Mouse (Mus musculus) forebrain, embryonic 11.5 days (tissue): ENCODE data around the gene Pank3. TPM values are rescaled to one million over a fixed set of nuclear protein-coding genes. Genes with fewer than 3 reads are reported as not detected.
"Not testable (repeated sequence)": the region's sequence is repeated elsewhere in the genome, so short reads cannot be mapped to it uniquely, and the experiment has no call there.

Experiments used
- ATAC-seq: fragments of 200-750 bp; cut with Nextera tagmentation; replicated peaks from 2 replicates; pipeline ENCODE4 v1.8.0; 2017; ENCODE audit warnings: moderate TSS enrichment; ENCODE audit not compliant: low FRiP score
- DNase-seq: peaks from one replicate; pipeline ENCODE4 v3.0.0-alpha.2; 2017; ENCODE audit warnings: low spot score
- H3K27ac ChIP-seq: fragments of 300-500 bp; sonication (generic); 2 replicates; pipeline ENCODE4 v1.5.1; 2014; ENCODE audit warnings: low read depth, low read length
- H3K27me3 ChIP-seq: fragments of 300-500 bp; sonication (generic); 2 replicates; pipeline ENCODE4 v1.6.1; 2014; ENCODE audit warnings: mild to moderate bottlenecking, low read length, mixed read lengths; ENCODE audit not compliant: control insufficient read depth, insufficient read depth
- H3K36me3 ChIP-seq: fragments of 300-500 bp; sonication (generic); 2 replicates; pipeline ENCODE4 v1.6.1; 2014; ENCODE audit warnings: mild to moderate bottlenecking, low read length, moderate library complexity, mixed read lengths; ENCODE audit not compliant: control insufficient read depth, insufficient read depth
- H3K4me1 ChIP-seq: fragments of 300-500 bp; sonication (generic); replicated peaks from 2 replicates; pipeline ENCODE4 v1.6.1; 2014; ENCODE audit warnings: low read length, mixed read lengths; ENCODE audit not compliant: control insufficient read depth, insufficient read depth
- H3K4me2 ChIP-seq: fragments of 300-500 bp; sonication (generic); 2 replicates; pipeline ENCODE4 v1.6.1; 2014; ENCODE audit warnings: low read depth, mild to moderate bottlenecking, low read length, moderate library complexity, mixed read lengths; ENCODE audit not compliant: severe bottlenecking
- H3K4me3 ChIP-seq: fragments of 300-500 bp; sonication (generic); 2 replicates; pipeline ENCODE4 v1.5.1; 2014; ENCODE audit warnings: low read depth, low read length
- H3K9ac ChIP-seq: fragments of 300-500 bp; sonication (generic); 2 replicates; pipeline ENCODE4 v1.6.1; 2014; ENCODE audit warnings: low read length
- H3K9me3 ChIP-seq: fragments of 300-500 bp; sonication (generic); 2 replicates; pipeline ENCODE4 v1.6.1; 2016; ENCODE audit warnings: low read length, mixed read lengths; ENCODE audit not compliant: control insufficient read depth
- WGBS: fragments of 180-500 bp; shearing (Covaris S2); extraction: QIAGEN DNeasy Blood & Tissue Kit; methylation state at CpG from one replicate; pipeline ENCODE4 v1.1.7; 2014; 5-methylcytosine and 5-hydroxymethylcytosine counted together
- polyA plus RNA-seq: library from polyadenylated mRNA; unstranded; fragments of >200 nt; fragmentation: Nextera tagmentation; extraction: Ambion mirVana; gene quantifications from 2 replicates; pipeline ENCODE4 v1.2.1, GENCODE M21; 2014

Pank3 gene
- polyA plus RNA-seq, 1 experiment from 2014 or later, result 29.2 TPM

GRCm38 (mm10) chr11:35784002-35784401 lies 14.7 kb downstream of the Pank3 start:
- H3K36me3 ChIP-seq, result peaks cover 30% of the 10 kb centered on the region
- ATAC-seq, result no peak
- no peak overlapping the region for H3K9ac ChIP-seq
- no peak overlapping the region for H3K4me3 ChIP-seq
- no peak overlapping the region for H3K27ac ChIP-seq
- H3K4me2 ChIP-seq, result no peak overlapping the region
- no peaks in the 10 kb centered on the region for H3K9me3 ChIP-seq
- no peaks in the 10 kb centered on the region for H3K27me3 ChIP-seq
- 94% methylated on average over 3 of the region's 3 CpGs for WGBS
- H3K4me1 ChIP-seq, result no peaks in the 10 kb centered on the region
- DNase-seq, result no peak

DNA sequence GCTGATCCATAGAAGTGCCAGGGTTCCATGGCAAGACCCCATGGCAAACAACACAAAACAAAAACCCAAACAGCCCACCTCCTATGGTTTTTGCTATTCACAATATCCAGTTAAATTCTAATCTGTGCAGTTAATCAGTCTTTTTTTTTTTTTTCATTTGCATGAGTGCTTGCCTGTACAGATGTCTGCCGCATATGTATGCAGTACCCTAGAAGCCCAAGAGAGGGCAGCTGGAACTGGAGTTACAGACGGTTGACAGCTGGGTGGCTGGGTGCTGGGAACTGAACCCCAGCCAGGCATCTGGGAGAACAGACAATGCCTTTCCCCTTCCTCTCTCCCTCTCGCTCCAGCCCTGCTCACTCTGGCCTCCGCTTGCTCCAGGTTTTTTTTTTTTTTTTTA lies 15.3 kb downstream of the Pank3 start:
- H3K4me1 ChIP-seq, result no peaks in the 10 kb centered on the region
- ATAC-seq (no peak), DNase-seq (no peak)
- H3K9me3 ChIP-seq, result no peaks in the 10 kb centered on the region
- H3K27me3 ChIP-seq, result no peaks in the 10 kb centered on the region
- H3K4me2 ChIP-seq, result no peak overlapping the region
- no peak overlapping the region for H3K9ac ChIP-seq
- H3K27ac ChIP-seq, result no peak overlapping the region
- H3K36me3 ChIP-seq, result peaks cover 25% of the 10 kb centered on the region
- WGBS, result 95% methylated on average over 4 of the region's 4 CpGs
- H3K4me3 ChIP-seq, result no peak overlapping the region

- no peak overlapping the region for H3K27ac ChIP-seq
- H3K36me3 ChIP-seq, result peaks cover 15% of the 10 kb centered on the region
- no peak overlapping the region for H3K4me3 ChIP-seq
- H3K4me2 ChIP-seq, result no peak overlapping the region
- DNase-seq, result no peak
- 78% methylated on average over 2 of the region's 2 CpGs for WGBS
- H3K9me3 ChIP-seq, result no peaks in the 10 kb centered on the region
- no peak overlapping the region for H3K9ac ChIP-seq
- H3K27me3 ChIP-seq, result no peaks in the 10 kb centered on the region
- ATAC-seq, result no peak
- no peaks in the 10 kb centered on the region for H3K4me1 ChIP-seq
Measured at GRCm38 (mm10) chr11:35788443-35788842, 19.2 kb downstream of the Pank3 start.

DNA sequence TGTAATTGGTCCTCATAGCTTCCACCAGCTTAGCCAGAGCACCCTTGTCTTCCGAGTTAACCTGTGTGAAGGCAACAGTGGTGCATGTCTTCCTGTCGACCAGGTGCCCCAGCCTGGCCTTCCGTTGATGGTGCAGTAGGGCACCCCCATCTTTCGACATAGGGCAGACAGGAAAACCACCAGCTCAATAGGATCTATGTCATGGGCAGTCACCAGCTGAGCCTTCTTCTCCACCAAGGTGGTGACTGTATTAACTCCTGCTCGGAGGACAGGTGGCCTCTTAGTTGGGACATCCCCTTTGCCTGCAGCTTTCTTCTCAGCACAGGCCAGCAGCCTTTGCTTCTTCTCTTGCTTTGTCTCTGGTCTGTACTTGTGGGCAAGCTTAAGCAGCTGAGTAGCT lies 23.5 kb downstream of the Pank3 start:
- peaks cover 14% of the 10 kb centered on the region for H3K27me3 ChIP-seq
- not testable (repeated sequence) for H3K4me2 ChIP-seq, H3K9ac ChIP-seq, H3K27ac ChIP-seq, DNase-seq, H3K4me1 ChIP-seq, H3K36me3 ChIP-seq, H3K4me3 ChIP-seq, ATAC-seq, H3K9me3 ChIP-seq
- 82% methylated on average over 5 of the region's 5 CpGs for WGBS

DNA sequence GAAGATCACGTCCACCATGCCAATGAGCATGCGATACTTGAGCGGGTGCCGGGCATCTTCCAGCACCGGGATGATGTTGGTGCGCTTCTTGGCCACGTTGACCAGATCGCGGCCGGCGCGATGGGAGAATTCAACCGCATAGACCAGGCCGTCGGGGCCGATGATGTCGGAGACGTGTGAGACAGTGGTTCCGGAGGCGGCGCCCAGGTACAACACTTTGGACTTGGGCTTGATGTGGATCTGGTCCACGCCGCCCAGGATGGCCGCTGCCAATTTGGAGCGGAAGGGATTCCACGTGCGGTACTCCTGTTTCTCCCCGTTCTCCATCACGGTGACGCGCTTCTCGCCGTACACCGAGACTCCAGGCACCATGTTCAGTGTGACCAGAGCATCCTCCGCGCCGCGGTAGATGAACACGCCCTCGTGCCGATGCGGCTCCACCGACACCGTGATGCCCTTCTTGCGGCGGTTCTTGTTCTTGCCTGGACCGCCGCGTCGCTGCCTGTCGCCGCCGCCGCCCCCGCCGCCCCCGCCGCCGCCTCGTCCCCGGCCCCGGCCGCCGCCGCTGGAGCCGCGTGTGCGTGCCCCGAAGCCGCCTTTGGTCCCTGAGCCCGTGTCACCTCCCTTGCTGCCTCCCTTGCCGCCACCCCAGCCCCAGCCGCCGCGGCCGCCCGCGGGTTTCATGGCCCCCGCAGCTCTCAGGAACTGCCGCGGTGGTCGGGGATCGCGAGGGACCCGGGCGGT lies 28.6 kb downstream of the Pank3 start:
- no peaks in the 10 kb centered on the region for H3K9me3 ChIP-seq
- peak overlapping the region; percentile 68 for H3K4me2 ChIP-seq
- no peak overlapping the region for H3K27ac ChIP-seq
- H3K27me3 ChIP-seq, result peaks cover 33% of the 10 kb centered on the region
- 3% methylated on average over 75 of the region's 86 CpGs for WGBS
- H3K4me3 ChIP-seq, result peak overlapping the region; percentile 46
- peaks cover 11% of the 10 kb centered on the region for H3K4me1 ChIP-seq
- no peaks in the 10 kb centered on the region for H3K36me3 ChIP-seq
- DNase-seq, result peak; percentile 65
- ATAC-seq, result 0 out of 2 replicates have a peak, but pooled peaks have one; percentile 30
- H3K9ac ChIP-seq, result peak overlapping the region; percentile 41

GRCm38 (mm10) chr11:35798495-35798820 lies 29.2 kb downstream of the Pank3 start:
- 1% methylated on average over 23 of the region's 23 CpGs for WGBS
- Histone ChIP-seq H3K36me3 (no peaks in the 10 kb centered on the region), H3K9ac (peak overlapping the region; percentile 41), H3K9me3 (no peaks in the 10 kb centered on the region), H3K27ac (no peak overlapping the region), H3K4me2 (peak overlapping the region; percentile 68), H3K4me3 (peak overlapping the region; percentile 46), H3K27me3 (peaks cover 33% of the 10 kb centered on the region), H3K4me1 (peaks cover 11% of the 10 kb centered on the region)
- peak; percentile 65 for DNase-seq
- ATAC-seq, result peak; percentile 56; the same call in 1 of the 2 replicates

DNA sequence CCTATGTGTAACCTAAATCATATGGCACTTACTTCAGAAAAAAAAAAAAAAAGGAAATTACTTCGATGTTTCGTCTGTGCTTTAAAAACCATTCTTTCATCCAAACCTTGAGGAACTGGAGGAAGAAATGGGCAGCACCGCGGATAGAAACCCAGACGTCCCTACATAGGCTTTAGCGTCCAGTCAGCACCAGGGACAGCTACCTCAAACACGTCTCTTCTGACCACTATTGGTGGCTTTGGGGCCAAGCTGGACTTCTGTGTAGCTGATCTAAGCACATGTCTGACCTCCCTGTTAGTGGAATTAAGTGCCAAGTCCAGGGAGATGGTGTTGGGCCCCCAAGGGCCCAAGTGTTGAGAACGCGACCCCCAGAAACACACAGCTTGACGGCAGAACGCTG lies 29.6 kb downstream of the Pank3 start, which contains the start of gene Fbll1:
Gene Fbll1 (minus strand): TSS at position 11 of the 400 bp plus-strand sequence.
- DNase-seq (peak; percentile 78), ATAC-seq (no peak)
- Histone ChIP-seq H3K9me3 (no peaks in the 10 kb centered on the region), H3K36me3 (no peaks in the 10 kb centered on the region), H3K27ac (no peak within 1 kb of the TSS), H3K9ac (peak within 1 kb of the TSS; percentile 41), H3K4me2 (peak within 1 kb of the TSS; percentile 68), H3K27me3 (peaks cover 33% of the 10 kb centered on the region), H3K4me1 (peaks cover 11% of the 10 kb centered on the region), H3K4me3 (peak within 1 kb of the TSS; percentile 46)
- WGBS, result 15% methylated on average over 11 of the region's 11 CpGs

DNA sequence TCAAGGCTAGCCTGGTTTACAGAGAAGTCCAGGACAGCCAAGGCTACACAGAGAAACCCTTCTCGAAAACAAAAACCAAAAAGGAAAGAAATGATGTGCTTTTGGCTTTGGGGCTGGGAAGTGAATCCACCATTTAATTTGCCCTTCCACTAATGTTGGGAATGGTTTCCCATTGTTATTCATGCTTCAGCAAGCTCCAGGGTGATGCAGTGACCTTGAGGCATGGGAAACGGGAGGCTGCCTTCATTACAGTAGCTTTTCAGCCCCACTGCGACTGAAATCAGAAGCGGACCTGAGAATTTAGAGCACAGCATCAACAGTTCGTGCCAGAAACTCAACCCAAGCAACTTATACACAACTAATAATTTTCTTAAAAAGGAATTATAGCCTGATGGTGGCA lies 32.0 kb downstream of the Pank3 start:
- H3K27ac ChIP-seq, result no peak overlapping the region
- H3K27me3 ChIP-seq, result peaks cover 33% of the 10 kb centered on the region
- 80% methylated on average over 5 of the region's 5 CpGs for WGBS
- no peak for ATAC-seq
- H3K4me2 ChIP-seq, result no peak overlapping the region
- peaks cover 11% of the 10 kb centered on the region for H3K4me1 ChIP-seq
- H3K9me3 ChIP-seq, result no peaks in the 10 kb centered on the region
- no peak overlapping the region for H3K9ac ChIP-seq
- H3K4me3 ChIP-seq, result no peak overlapping the region
- no peak for DNase-seq
- no peaks in the 10 kb centered on the region for H3K36me3 ChIP-seq

DNA sequence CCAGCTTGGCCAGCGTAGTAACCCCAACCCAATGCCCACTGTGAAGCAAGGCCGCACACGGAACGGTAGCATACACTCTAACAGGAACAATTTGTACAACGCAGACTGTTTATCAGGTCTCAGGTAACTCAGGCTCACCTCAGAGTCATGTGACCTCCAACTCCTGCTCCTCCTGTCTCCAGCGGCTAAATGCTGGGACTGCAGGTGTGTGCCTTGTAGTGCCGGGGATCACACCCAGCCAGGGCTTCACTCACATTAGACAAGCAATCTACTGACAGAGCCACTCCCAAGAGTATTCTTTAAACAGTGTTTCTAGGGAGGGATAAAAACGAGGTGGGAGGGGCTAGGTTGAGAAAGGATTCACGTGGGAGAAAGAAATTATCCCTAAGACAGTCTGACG lies 42.2 kb downstream of the Pank3 start:
- Histone ChIP-seq H3K4me1 (no peaks in the 10 kb centered on the region), H3K36me3 (peaks cover 19% of the 10 kb centered on the region; the same call in 1 of the 2 replicates), H3K27ac (no peak overlapping the region), H3K4me3 (no peak overlapping the region), H3K9ac (no peak overlapping the region), H3K27me3 (no peaks in the 10 kb centered on the region), H3K4me2 (no peak overlapping the region), H3K9me3 (no peaks in the 10 kb centered on the region)
- no peak for ATAC-seq
- DNase-seq, result no peak
- 89% methylated on average over 10 of the region's 10 CpGs for WGBS
